Mouse (Mus musculus): ENCODE measurements at regions not wholly inside any gene's neighbourhood (a gene's known extent, or its start where the extent isn't known, plus 50 kb on each side); places are given as distances from the start of the nearest gene placed in this dataset.

- DNase-seq (ENCODE audit: low spot score in 2 of 2), result peak in 1 of 2 experiments; percentile 49
These were observed 108.5 kb upstream of the Pter start for GRCm38 (mm10) chr2:12815339-12815738.

- no peak for DNase-seq (ENCODE audit: low spot score in 2 of 2)
These were observed 97.9 kb upstream of the Pter start for GRCm38 (mm10) chr2:12825902-12826301.

GRCm38 (mm10) chr2:12833579-12833978, 90.3 kb upstream of the Pter start:
- no peak for DNase-seq (ENCODE audit: low spot score in 2 of 2)

GRCm38 (mm10) chr2:12866543-12866942, 57.3 kb upstream of the Pter start:
- no peak for DNase-seq (ENCODE audit: low spot score in 2 of 2)

- DNase-seq (ENCODE audit: low spot score in 2 of 2), result no peak
These were observed 55.1 kb upstream of the Pter start for GRCm38 (mm10) chr2:12868772-12869171.

Measured in layer of hippocampus, postnatal 14 days (tissue).